Mouse (Mus musculus) brown adipose tissue, adult 24 weeks (tissue): ENCODE measurements around the gene Krt19. TPM values are rescaled to one million over a fixed set of nuclear protein-coding genes. Genes with fewer than 3 reads are reported as not detected.

Source experiments
- H3K27ac ChIP-seq: fragments of 200-500 bp; replicated peaks from 2 replicates; pipeline ENCODE4 v1.5.1; 2012; ENCODE audit warnings: low read depth, mild to moderate bottlenecking, low read length
- H3K4me1 ChIP-seq: fragments of 200-500 bp; 2 replicates; pipeline ENCODE4 v1.6.1; 2012; ENCODE audit warnings: low read length, mixed read lengths; ENCODE audit not compliant: control insufficient read depth, insufficient read depth, insufficient read length
- H3K4me3 ChIP-seq: fragments of 200-500 bp; 2 replicates; pipeline ENCODE4 v1.5.1; 2012; ENCODE audit warnings: low read depth, mild to moderate bottlenecking, low read length, moderate library complexity; ENCODE audit not compliant: insufficient read depth
- polyA plus RNA-seq: library from polyadenylated mRNA; stranded (reverse); fragments of >200 nt; gene quantifications from 2 replicates; pipeline ENCODE4 v1.2.4, GENCODE M21; 2012; ENCODE audit not compliant: missing spikeins, insufficient read depth, insufficient read length

Gene Krt19
- polyA plus RNA-seq, 1 experiment: 0.87 TPM

GRCm38 (mm10) chr11:100147566-100148353 lies 705 bp downstream of the Krt19 start:
- H3K4me3 ChIP-seq: no peak overlapping the region
- H3K27ac ChIP-seq: no peak overlapping the region

GRCm38 (mm10) chr11:100145858-100146560 lies 2.5 kb downstream of the Krt19 start:
- Histone ChIP-seq H3K27ac (no peak overlapping the region), H3K4me3 (no peak overlapping the region), H3K4me1 (no peaks in the 10 kb centered on the region)

More at GRCm38 (mm10) chr11:100147566-100148353, 705 bp downstream of the Krt19 start:
- no peaks in the 10 kb centered on the region for H3K4me1 ChIP-seq

- Histone ChIP-seq H3K27ac (no peak overlapping the region), H3K4me3 (no peak overlapping the region), H3K4me1 (no peaks in the 10 kb centered on the region)
Observed at GRCm38 (mm10) chr11:100145104-100145503, 3.4 kb downstream of the Krt19 start.

- H3K4me1 ChIP-seq: no peaks in the 10 kb centered on the region
- H3K4me3 ChIP-seq: no peak overlapping the region
- H3K27ac ChIP-seq: no peak overlapping the region
Observed at GRCm38 (mm10) chr11:100140966-100141365, 7.5 kb downstream of the Krt19 start.

- no peak overlapping the region for H3K27ac ChIP-seq
- H3K4me3 ChIP-seq: no peak overlapping the region
- no peaks in the 10 kb centered on the region for H3K4me1 ChIP-seq
Observed at GRCm38 (mm10) chr11:100139391-100139790, 9.1 kb downstream of the Krt19 start.

- Histone ChIP-seq H3K27ac (no peak overlapping the region), H3K4me1 (no peaks in the 10 kb centered on the region), H3K4me3 (no peak overlapping the region)
Observed at GRCm38 (mm10) chr11:100138809-100139208, 9.7 kb downstream of the Krt19 start.

- no peak overlapping the region for H3K27ac ChIP-seq
Observed at GRCm38 (mm10) chr11:100137693-100138092, 10.8 kb downstream of the Krt19 start.

GRCm38 (mm10) chr11:100136559-100136958 lies 11.9 kb downstream of the Krt19 start:
- no peak overlapping the region for H3K4me3 ChIP-seq
- H3K4me1 ChIP-seq: no peaks in the 10 kb centered on the region
- no peak overlapping the region for H3K27ac ChIP-seq

More at GRCm38 (mm10) chr11:100137693-100138092, 10.8 kb downstream of the Krt19 start:
- Histone ChIP-seq H3K4me1 (no peaks in the 10 kb centered on the region), H3K4me3 (no peak overlapping the region)

GRCm38 (mm10) chr11:100135731-100136130 lies 12.7 kb downstream of the Krt19 start, which contains the start of gene Krt15:
TSS of gene Krt15 (minus strand) at chr11:100135928.
- H3K4me1 ChIP-seq: no peaks in the 10 kb centered on the region
- H3K4me3 ChIP-seq: no peak within 1 kb of the TSS
- no peak within 1 kb of the TSS for H3K27ac ChIP-seq

GRCm38 (mm10) chr11:100124901-100125300 lies 23.6 kb downstream of the Krt19 start:
- no peak overlapping the region for H3K27ac ChIP-seq
- H3K4me1 ChIP-seq: no peaks in the 10 kb centered on the region
- H3K4me3 ChIP-seq: no peak overlapping the region

GRCm38 (mm10) chr11:100121466-100121865 lies 27.0 kb downstream of the Krt19 start, which contains the start of gene Krt13:
TSS of gene Krt13 (minus strand) at chr11:100121566.
- Histone ChIP-seq H3K27ac (no peak within 1 kb of the TSS), H3K4me3 (no peak within 1 kb of the TSS), H3K4me1 (no peaks in the 10 kb centered on the region)

GRCm38 (mm10) chr11:100120331-100120730 lies 28.1 kb downstream of the Krt19 start:
- no peak overlapping the region for H3K4me3 ChIP-seq
- no peaks in the 10 kb centered on the region for H3K4me1 ChIP-seq
- no peak overlapping the region for H3K27ac ChIP-seq

- no peak overlapping the region for H3K27ac ChIP-seq
- peaks cover 3% of the 10 kb centered on the region; the same call in 1 of the 2 replicates for H3K4me1 ChIP-seq
- no peak overlapping the region for H3K4me3 ChIP-seq
Observed at GRCm38 (mm10) chr11:100113742-100114029, 34.8 kb downstream of the Krt19 start.

- no peak overlapping the region for H3K27ac ChIP-seq
- peaks cover 3% of the 10 kb centered on the region; the same call in 1 of the 2 replicates for H3K4me1 ChIP-seq
- no peak overlapping the region for H3K4me3 ChIP-seq
Observed at GRCm38 (mm10) chr11:100112935-100113741, 35.3 kb downstream of the Krt19 start.

- Histone ChIP-seq H3K4me3 (no peak within 1 kb of the TSS), H3K4me1 (peaks cover 3% of the 10 kb centered on the region; the same call in 1 of the 2 replicates), H3K27ac (no peak within 1 kb of the TSS)
Observed at GRCm38 (mm10) chr11:100105576-100106122, 42.8 kb downstream of the Krt19 start, which contains the start of gene Krt36. TSS of gene Krt36 (minus strand) at chr11:100105626.
